Mouse (Mus musculus): ENCODE measurements around the gene Adam17. TPM values are rescaled to one million over a fixed set of nuclear protein-coding genes. Genes with fewer than 3 reads are reported as not detected.
"Not testable (repeated sequence)": the region's sequence is repeated elsewhere in the genome, so short reads cannot be mapped to it uniquely, and the experiment has no call there.

Gene Adam17
- 10 to 100 TPM; 48.9 to 58.5 TPM for total RNA-seq (2021)

DNA sequence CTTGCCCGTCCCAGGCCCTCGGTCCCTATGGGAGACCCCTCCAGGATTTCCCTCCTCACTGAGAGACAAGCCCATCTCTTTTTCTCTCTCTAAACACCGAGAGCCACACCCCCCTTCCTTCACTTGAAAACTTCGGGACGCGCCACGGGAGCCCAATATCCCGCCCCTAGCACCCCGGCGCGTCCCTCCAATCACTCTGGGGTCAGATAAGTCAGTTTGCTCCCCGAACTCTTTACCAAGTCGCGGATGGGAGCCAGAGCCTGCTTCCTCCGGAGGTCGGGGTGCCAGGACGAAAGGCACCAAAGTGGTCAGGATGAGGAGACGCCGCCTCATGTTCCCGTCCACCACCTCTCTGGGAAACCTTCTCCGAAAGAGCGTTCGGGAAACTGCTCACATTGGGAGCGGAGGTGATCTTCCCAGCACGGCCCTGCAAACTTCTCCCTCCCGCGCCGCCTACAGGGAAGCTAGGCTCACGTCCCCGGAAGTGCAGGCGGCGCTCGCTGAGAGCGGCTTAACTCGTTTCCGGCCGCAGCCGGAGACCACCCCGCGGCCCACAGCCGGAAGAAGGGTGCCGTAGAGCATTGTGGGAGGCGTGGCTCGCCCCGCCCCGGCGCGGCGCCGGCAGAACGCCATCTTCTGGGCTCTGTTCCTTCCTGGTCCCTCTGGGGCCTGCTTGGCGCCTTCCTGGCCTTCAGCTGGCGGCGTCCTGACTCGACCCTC, at the start of gene Adam17:
Gene Adam17, minus strand, starts transcription at position 533 of the 720 bp plus-strand sequence.
- DNase-seq (ENCODE audit: low spot score): peak; percentile 96
- intact Hi-C loops (cut with DNase I): loop anchor here (2.0 to 10.0 kb wide), 4 partner anchors 42 to 242 kb away; partner anchors contain the start of genes Cpsf3, Iah1 and Itgb1bp1

DNA sequence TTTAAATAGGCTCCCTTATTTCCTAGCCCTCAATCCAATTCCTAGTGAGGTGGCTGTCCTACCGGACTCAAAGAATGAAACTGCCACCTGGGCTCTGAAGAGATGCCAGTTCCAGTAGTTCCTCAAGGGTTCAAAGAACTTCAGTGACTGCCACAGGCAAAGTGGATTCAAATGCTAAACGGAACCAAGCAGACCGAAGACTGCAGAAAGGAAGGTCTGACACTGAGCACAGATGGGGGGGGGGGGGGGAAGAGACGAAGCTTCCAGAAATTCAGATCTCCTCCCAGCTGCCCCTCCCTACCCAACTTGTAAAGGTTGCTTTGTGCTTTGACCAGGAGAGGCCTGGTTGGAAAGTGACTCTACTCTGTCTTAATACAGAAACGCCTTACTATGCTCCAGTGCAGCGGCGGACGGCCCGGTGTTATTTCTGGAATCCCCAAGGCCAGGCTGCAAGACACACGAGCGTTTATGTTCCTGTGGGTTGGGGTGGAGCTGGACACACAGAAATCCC, 45.2 kb upstream of the Adam17 start:
- DNase-seq (ENCODE audit: low spot score): no peak

DNA sequence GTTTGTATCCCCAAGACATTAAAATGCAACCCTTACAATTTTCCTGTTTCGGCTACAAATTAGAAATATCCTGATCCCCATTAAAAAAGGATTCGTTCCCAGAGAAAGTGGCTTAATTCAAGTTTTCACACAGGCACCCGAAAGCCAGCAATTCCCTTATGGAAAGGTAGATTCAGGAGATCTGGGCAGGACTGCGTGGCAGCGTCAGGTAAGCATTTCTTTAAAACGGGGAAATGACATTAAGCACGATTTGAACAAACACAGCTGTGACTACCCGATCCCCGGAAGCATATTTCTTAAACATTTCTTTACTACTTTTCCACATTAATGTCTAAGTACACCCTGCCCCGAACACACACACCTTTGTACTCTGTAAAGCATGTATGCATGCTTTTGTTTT, 44.7 kb upstream of the Adam17 start:
- no peak for DNase-seq (ENCODE audit: low spot score)
- intact Hi-C loops (cut with DNase I): no loop called here

More for the DNA sequence above, 45.2 kb upstream of the Adam17 start:
- intact Hi-C loops (cut with DNase I): no loop called here

DNA sequence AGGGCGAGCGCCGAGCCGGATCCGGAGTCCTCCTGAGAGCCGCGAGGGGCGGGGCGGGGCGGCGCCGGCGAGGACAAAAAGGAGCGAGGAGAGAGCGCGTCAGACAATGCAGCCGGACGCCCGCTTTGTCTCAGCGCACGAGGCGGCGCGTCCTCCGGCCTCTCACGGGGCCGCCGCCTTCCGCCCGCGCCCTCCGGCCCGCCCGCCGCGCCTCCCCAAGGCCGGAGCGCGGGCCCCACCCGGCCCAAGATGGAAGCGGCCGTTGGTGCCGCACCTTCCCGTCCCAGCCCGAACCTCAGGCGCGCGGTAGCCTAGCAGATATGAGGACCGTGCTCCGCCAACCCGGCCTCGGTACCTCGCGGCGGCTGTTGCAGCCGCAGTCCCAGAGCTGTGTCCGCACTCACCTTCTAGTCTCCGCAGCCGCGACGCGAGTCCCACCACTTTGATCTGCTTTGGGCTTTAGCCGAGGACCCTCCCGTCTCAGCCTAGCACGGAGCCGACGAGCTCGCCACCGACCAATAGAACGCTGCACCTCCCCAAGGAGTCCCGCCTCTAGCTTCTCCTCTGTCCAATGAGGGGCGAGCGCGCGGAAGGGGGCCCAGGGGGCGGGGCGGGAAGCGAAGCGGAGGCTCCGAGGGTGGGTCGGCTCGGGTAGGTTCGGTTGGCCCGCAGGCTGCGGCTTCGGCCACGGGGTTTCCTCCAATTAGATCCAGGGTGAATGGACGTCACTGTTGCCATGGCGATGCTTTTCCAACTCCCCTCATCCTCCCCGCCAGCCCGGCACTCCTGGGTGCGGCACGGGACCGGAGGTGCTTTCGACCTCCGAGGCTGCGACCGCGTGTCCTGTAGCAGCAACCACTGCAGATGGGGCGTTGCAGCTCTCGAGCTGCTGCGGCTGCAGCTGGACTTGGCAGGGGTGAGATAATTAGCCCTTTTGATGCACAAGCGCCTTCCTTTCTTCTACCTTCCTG, 44.0 kb upstream of the Adam17 start, which contains the start of gene Ywhaq:
Gene Ywhaq, minus strand, starts transcription at position 538 of the 971 bp plus-strand sequence.
- intact Hi-C loops (cut with DNase I): no loop called here
- DNase-seq (ENCODE audit: low spot score): peak; percentile 95

DNA sequence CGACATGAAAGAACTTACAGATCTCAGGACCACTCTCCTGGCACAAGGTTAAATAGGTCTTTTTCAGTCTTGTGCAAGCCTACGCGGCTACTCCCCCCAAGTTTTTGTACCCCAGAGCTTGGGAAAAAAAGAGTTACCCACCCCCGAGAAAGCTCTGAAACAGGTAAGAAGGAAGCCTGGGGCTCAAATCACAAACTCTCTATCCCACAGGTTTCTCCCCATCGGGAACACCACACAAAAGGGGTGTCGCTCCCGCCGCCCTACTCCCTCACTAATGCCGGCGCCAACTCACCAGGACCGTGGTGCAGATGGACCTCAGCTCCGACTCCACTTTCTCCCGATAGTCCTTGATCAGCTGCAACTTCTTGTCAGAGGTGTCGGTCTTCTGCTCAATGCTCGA, 43.1 kb upstream of the Adam17 start:
- no peak for DNase-seq (ENCODE audit: low spot score)
- intact Hi-C loops (cut with DNase I): no loop called here

DNA sequence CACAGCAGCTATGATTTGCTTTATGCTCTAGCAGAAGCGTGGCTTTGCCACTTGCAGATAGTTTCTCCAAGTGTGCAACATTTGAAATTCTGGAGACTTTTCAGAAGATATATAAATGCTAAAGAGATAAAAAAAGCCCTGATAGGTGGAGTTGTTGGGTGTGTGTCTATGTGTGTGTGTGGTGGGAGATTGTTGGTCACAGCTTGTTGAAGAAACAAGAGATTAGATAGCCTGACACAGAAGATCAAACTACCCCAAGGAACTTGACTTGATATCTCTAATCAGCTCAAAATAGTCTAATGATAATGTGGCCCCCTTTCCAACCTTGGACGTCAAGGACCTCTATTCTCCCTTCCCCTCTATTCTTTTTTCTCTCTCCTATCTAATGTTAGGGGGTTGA, 37.2 kb upstream of the Adam17 start:
- intact Hi-C loops (cut with DNase I): no loop called here
- no peak for DNase-seq (ENCODE audit: low spot score)

DNA sequence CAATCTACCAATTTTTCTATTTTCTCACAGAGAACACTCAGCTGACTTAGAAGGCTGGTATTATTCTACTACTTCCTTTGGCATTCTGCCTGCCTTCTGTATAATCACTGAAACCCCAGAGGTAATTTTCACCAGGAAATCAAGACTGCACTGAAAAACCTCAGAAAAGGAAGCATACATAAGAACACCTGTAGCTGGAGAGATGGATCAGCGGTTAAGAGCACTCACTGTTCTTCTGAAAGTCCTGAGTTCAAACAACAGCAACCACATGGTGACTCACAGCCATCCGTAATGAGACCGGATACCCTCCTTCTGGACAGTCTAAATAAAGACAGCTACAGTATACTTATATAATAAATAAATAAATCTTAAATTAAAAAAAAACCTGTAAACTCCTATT, 36.2 kb upstream of the Adam17 start:
- no peak for DNase-seq (ENCODE audit: low spot score)
- intact Hi-C loops (cut with DNase I): no loop called here

DNA sequence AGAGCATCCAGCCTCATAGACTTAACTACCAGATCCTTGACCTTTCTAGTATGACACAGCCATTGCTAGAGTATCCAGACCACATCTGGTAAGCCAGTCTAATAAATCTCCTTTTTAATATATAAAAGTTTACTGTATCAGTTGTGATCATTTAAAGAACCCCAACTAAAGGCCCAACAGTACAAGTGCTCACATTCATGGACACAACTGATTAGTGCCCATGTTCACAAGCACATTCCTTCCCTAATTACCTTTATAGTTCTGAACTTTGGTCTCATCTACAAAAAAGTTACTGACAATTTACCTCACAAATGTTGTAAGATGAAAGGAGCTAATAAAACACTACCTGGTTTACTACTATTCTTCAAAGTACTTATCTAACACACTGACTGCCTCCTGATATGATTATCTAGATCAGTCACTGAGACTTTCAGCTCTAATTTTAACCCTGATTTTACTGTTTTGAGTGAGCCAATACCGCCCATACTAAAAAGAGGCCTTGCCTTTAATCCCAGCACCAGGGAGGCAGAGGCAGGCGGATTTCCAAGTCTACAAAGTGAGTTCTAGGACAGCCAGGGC, 35.4 kb upstream of the Adam17 start:
- intact Hi-C loops (cut with DNase I): no loop called here

DNA sequence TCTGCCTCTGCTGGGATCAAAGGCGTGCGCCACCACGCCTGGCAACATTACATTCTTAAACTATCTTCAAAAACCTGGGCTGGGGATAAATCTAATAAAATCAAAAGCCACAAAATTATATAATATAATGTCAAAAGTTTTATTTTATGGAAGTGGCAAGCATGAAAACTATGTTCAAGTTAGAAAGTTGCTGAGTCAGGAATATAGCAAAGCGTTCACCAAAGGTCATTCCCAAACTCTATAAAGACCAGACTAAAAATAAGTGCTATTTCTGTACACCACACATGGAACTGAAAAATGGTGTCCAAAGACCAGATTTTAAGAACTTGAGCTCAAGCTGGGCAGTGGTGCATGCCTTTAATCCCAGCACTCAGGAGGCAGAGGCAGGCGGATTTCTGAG, 29.3 kb upstream of the Adam17 start:
- no peak for DNase-seq (ENCODE audit: low spot score)
- intact Hi-C loops (cut with DNase I): no loop called here

More for the DNA sequence above, 35.4 kb upstream of the Adam17 start:
- DNase-seq (ENCODE audit: low spot score): no peak

DNA sequence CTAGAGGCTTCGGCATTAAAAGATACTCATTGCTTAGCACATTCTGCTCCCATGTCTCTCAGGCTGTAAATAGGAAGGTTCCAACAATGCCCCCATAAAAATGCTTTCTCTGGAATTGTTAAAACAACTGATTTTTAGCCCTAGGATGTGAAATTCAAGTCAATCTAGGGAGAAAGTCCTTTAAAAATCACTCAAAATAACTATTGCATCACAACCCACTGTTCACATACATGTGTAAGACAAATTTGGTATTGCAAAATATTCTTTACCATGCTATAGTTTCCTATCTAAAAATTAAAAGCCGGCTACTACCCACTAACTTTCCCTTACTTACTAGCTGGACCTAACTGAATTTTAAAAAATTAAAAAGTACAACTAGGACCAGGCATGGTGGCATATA, 12.8 kb upstream of the Adam17 start:
- intact Hi-C loops (cut with DNase I): no loop called here
- no peak for DNase-seq (ENCODE audit: low spot score)

DNA sequence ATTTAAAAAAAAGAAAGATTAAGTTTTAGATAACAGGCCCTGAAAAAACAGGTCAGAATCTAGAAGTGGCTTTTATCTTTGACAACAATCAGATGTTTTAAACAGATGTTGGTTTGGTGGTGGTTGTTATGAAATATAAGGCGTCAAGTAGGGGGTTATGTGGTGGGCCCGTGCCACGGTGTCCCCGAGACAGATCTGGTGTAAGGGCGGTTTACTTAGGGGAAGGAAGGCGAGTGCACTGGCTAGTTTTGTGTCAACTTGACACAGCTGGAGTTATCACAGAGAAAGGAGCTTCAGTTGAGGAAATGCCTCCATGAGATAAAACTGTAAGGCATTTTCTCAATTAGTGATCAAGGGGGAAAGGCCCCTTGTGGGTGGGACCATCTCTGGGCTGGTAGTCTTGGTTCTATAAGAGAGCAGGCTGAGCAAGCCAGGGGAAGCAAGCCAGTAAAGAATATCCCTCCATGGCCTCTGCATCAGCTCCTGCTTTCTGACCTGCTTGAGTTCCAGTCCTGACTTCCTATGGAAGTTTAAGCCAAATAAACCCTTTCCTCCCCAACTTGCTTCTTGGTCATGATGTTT, 5.4 kb upstream of the Adam17 start:
- intact Hi-C loops (cut with DNase I): loop anchor here (10.0 kb wide), 1 partner anchor 236 kb away; no protein-coding TSS in a partner anchor
- not testable (repeated sequence) for DNase-seq (ENCODE audit: low spot score)

DNA sequence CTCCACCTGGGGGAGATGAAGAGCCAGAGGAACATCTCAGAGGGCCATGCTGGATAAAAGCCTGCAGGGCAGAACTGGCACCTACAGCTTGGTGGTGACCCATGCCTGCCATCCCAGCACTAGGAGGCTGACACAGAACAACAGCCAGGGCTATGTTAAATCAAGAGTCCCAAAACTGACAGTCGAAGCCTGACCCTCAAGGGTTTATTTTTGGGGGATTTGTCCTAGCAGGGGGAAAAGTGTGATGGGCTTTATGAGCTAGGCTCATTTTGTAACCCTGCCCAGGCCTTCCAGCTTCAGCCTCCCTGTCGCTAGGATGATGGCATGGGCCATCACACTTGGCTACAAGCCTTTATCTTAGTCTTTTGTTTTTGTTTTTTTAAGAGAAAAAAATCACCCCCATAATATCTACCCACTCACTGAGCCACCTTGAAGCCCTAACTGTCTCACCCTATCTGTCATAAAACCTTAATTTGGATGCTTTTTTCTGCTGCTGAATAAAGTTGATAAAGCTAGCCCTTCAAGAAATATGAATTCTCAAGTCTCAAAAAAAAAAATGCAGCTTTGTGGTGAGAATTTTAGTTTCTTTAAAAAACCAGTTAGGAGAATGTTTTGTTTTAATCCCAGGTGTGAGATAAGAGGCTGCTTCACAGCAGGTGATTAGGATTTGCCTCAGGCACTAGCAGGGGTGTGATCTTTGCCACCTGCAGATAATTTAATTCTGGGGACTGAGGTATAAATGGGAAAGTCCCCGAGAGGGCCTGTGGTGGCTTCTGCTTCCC, 2.1 kb upstream of the Adam17 start:
- intact Hi-C loops (cut with DNase I): loop anchor here (10.0 kb wide), 1 partner anchor 239 kb away; no protein-coding TSS in a partner anchor

DNA sequence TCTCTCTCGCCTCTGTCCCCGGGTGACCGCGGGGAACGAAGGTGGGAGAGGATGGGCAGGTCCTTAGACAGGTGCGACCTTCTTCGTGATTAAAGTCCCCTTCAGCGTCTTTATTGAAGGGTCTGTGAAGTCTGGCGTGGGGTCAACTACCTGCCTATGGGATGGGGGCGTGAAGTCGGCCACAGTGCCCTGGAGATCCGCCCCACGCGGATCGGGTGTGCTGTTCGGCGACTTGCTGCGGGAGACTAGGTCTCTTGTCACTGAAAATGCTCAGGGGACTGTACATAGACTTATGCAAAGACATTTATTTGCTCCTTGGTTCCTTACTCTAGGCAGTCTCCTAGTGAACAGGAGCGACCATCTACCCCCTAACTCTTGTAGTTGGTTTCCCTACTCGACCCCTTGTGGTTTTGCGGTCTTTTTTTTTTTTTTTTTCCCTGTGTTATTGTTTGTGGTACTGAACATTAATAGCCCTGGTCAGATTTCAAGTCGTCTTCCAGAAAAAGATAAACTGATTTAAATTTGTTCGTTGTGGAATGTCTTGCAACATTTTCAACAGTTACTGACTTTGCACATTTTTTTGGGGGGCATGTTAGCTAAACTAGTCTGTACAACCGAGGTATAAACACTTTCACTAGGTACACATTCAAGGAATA, 516 bp upstream of the Adam17 start:
- DNase-seq (ENCODE audit: low spot score): no peak
- intact Hi-C loops (cut with DNase I): loop anchor here (2.0 to 10.0 kb wide), 4 partner anchors 41 to 241 kb away; partner anchors contain the start of genes Cpsf3, Iah1 and Itgb1bp1

More for the DNA sequence above, 2.1 kb upstream of the Adam17 start:
- no peak for DNase-seq (ENCODE audit: low spot score)

DNA sequence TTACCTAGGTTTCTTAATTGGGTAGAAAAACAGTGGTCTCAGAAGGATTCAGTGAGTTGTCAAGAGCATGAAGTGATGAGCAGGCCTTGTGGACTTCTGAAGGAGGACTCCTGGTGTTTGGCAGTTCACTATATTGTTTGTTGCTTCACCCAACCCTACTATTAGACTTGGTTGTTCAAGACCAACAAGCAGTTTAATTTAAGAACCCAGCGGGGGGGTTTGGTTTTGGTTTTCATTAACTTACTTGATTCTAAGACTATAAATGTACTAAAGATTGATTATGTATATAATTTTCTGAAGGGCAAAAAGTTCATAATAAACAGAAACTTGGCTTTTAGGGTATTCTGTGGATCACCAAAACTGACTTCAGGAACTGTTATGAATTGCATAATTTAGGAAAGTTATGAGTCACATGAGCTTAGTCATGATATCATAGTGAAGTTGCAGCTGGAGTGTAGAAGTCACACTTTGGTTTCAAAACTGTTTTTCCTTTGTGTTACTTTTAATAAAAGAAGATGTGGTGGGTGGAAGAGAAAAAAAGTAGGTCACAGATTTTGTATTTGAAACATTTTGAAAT, 3.3 kb downstream of the Adam17 start:
- DNase-seq (ENCODE audit: low spot score): no peak
- intact Hi-C loops (cut with DNase I): loop anchor here (5.0 to 10.0 kb wide), 3 partner anchors 53 to 245 kb away; partner anchors contain the start of genes Cpsf3, Iah1 and Itgb1bp1

DNA sequence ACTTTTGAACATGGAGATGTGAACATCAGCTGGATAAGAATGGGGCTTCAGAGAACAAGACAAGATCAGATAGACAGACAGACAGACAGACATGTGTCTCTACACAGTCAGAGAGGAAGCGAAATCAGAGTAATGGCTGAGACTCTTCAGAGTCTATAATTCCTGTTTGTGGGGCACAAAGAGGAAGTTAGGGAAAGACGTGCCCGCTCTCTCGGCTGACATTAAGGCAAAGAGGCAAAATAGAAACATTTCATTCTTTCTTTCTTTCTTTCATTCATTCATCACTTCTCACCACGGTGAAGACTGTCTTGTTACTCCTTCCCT, 4.4 kb downstream of the Adam17 start:
- DNase-seq (ENCODE audit: low spot score): no peak
- intact Hi-C loops (cut with DNase I): no loop called here

DNA sequence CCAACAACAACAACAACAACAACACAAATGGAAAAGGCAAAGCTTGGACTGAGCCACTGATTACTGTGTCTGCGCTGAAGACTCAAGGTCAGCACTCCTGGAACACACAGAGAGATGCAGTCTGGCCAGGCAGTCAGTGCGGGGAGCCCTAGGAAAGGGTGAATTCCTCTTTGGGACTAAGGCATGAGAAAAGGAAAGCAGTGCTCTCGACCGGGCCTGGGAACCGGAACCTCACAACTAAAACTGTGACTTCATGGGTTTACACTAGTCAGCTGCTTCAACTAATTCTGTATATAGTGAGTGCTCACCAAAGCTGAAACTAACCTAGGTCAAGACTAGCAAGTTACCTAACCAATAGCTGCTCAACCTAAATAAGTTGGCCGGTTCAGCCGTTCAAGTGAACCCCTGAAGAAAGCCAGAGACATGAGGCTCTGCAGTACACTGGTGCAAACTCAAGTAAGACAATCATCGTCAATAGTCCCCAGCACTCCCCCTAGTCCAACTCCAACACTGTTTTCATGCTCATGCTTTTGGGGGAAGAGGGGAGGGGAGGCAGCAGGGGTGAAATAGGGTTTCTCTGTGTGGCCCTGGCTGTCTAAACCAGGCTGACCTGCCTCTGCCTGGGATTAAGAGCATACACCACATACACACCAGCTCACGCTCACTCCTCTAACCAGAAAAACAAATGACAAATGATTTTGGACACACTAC, 4.9 kb downstream of the Adam17 start:
- DNase-seq (ENCODE audit: low spot score): no peak
- intact Hi-C loops (cut with DNase I): no loop called here

DNA sequence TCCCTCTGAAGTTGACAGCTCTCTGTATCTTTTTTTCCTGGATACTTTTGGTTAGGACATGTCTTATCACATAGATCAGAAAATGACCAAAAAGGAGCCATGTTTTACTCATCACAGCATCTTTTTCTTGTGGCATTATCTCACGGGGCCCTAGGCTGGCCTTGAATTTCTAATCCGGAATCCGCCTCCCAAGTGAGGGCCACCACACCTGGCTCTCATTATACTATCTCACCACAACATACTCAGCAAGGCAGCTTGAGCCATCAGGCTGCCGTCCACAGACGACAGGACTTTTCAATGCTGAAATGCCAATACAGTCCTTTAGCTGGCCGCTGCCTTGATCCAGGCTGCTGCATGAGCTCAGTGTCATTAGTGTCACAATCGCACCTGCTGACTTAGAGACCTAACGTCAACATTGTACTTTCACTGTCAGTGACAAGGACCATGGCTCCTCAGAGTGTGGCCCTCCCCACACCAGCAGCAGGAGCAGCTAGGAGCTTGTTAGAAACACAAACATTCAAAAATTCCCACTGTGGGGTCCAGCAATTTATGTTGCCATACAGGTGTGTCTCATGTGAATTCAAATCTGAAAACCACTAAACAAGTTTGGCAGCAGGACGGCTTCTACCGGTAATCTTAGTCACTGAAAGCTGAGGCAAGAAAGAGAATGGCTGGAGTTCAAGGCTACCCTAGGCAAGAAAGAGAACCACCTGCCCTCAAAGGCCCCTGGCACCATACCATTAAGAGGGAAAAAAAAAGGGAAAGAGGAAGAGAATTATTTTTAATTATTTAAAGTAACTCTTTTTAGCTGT, 8.6 kb downstream of the Adam17 start:
- DNase-seq (ENCODE audit: low spot score): no peak
- intact Hi-C loops (cut with DNase I): no loop called here

Measured in heart, postnatal 25 days (tissue).